Mouse (Mus musculus) ES-E14 (cell line): ENCODE measurements at regions not wholly inside any gene's neighbourhood (a gene's known extent, or its start where the extent isn't known, plus 50 kb on each side); places are given as distances from the start of the nearest gene placed in this dataset.
A peak's percentile ranks its signal among the peaks of the same experiment; 100 is the strongest.

Source experiments
- DNase-seq: peaks from one replicate; pipeline ENCODE4 v3.0.0-alpha.2; 2013; ENCODE audit warnings: low read depth, low spot score
- H3K27ac ChIP-seq: 2 replicates; pipeline ENCODE4 v1.5.1; 2012; ENCODE audit warnings: low read depth, mild to moderate bottlenecking, low read length, moderate library complexity, mixed read lengths; ENCODE audit not compliant: poor library complexity, insufficient read depth, severe bottlenecking
- H3K36me3 ChIP-seq: 2 replicates; pipeline ENCODE4 v1.6.1; 2012; ENCODE audit warnings: mild to moderate bottlenecking, low read length, moderate library complexity, mixed read lengths; ENCODE audit not compliant: control insufficient read depth, poor library complexity, insufficient read depth, severe bottlenecking
- H3K4me1 ChIP-seq, 2 experiments: fragments of 150-350 bp in 1 of 2; sonication (generic) in 1 of 2; 2 replicates each; pipeline ENCODE4 v1.6.1; 2012; ENCODE audit warnings: low read length in 2 of 2, mild to moderate bottlenecking in 1 of 2, mixed read lengths in 1 of 2; ENCODE audit not compliant: control insufficient read depth in 2 of 2, insufficient read depth in 2 of 2, poor library complexity in 1 of 2
- H3K4me3 ChIP-seq, 2 experiments: fragments of 150-350 bp in 1 of 2; sonication (generic) in 1 of 2; 2 replicates each; pipeline ENCODE4 v1.5.1; 2012; ENCODE audit warnings: low read length in 2 of 2, low read depth in 1 of 2, mild to moderate bottlenecking in 1 of 2, mixed read lengths in 1 of 2; ENCODE audit not compliant: insufficient read depth in 1 of 2, poor library complexity in 1 of 2, severe bottlenecking in 1 of 2
- H3K9ac ChIP-seq: 2 replicates; pipeline ENCODE4 v1.6.1; 2012; ENCODE audit warnings: low read depth, mild to moderate bottlenecking, low read length, mixed read lengths; ENCODE audit not compliant: poor library complexity, insufficient read depth, severe bottlenecking
- H3K9me3 ChIP-seq: fragments of 150-350 bp; sonication (generic); 2 replicates; pipeline ENCODE4 v1.6.1; 2012; ENCODE audit warnings: low read depth, mild to moderate bottlenecking, low read length; ENCODE audit not compliant: control insufficient read depth, insufficient read depth
- CHD2 ChIP-seq: IDR thresholded peaks from 2 replicates; pipeline ENCODE4 v1.6.1; 2014; ENCODE audit warnings: mild to moderate bottlenecking, low read depth, low read length, inconsistent platforms
- HCFC1 ChIP-seq: IDR thresholded peaks from 2 replicates; pipeline ENCODE4 v1.6.1; 2012; ENCODE audit warnings: low read length, inconsistent platforms, borderline replicate concordance; ENCODE audit not compliant: insufficient read depth
- MAFK ChIP-seq: IDR thresholded peaks from 2 replicates; pipeline ENCODE4 v1.6.1; 2014; ENCODE audit warnings: mild to moderate bottlenecking, low read depth, low read length, inconsistent platforms; ENCODE audit not compliant: insufficient read depth
- ZC3H11A ChIP-seq: IDR thresholded peaks from 2 replicates; pipeline ENCODE4 v1.6.1; 2012; ENCODE audit warnings: low read depth, mild to moderate bottlenecking, inconsistent platforms, low read length, borderline replicate concordance
- ZNF384 ChIP-seq: IDR thresholded peaks from 2 replicates; pipeline ENCODE4 v1.6.1; 2012; ENCODE audit warnings: low read depth, low read length, inconsistent platforms
- in situ Hi-C, 2 experiments: fragments of 600-800 bp; cut with MboI; formaldehyde crosslinking; loops; one replicate each; pipeline ENCODE4 v1.15.1; 2025; ENCODE audit warnings: low sequenced_read_pairs in 2 of 2, inconsistent platforms in 1 of 2; ENCODE audit not compliant: unreplicated experiment in 2 of 2

DNA sequence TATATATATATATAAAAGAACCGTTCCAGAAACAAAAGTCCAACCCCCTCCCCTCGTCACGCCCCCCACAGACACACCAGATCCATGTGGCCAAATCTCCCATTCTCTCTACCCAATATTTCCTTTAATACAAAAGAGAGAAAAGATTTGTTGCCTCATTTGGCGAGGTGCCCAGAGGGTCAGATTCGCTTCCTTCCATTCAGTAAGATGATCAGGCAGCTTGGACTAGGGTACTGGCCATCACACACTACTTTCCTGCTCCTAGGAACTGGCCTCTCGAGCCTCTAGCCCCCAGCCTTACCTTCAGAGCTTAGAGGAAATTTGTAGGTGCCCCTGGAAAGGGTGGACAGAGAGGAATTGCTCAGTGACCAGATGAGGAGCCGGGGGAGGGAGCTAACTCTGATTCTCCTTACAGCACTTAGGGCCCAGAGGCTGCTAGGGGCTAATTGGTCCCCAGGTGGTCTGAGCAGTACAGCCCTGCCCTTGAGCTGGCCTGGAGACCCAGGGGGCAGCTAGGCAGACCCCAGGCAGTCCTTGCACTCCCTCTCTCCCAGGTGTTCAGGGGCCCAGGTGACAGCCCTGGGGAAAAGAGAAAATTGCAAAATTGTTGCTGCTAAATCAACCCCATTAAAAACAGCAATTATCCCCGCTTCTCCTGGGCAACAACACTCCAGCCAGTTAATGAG, 470.4 kb upstream of the Mgmt start:
- Histone ChIP-seq H3K36me3 (no peaks in the 10 kb centered on the region), H3K9ac (no peak overlapping the region), H3K4me3 (no peak overlapping the region), H3K27ac (no peak overlapping the region), H3K4me1 (no peaks in the 10 kb centered on the region), H3K9me3 (no peaks in the 10 kb centered on the region)
- no peak for DNase-seq
- in situ Hi-C loops, result no loop called here
- TF ChIP-seq MAFK (no peak), HCFC1 (no peak), ZNF384 (no peak), CHD2 (no peak), ZC3H11A (no peak)

DNA sequence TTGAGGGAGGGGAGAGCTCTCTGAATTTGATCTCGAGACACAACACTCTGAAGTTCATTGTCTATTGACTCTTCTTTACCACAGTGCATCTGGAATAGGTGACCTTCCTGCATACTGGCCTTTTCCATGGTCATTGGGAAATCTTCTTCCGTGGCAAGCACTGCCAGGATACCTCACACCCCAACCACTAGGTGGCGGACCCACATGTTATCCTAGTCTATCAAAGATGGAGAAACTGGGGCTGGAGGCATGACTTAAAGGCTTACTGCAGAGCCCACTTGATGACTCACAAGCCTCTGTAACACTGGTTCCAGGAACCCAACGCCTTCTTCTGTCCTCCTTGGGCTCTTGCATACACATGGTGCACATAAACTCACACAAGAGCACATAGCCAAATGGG, 467.2 kb upstream of the Mgmt start:
- TF ChIP-seq ZC3H11A (no peak), ZNF384 (no peak), MAFK (no peak), CHD2 (no peak), HCFC1 (no peak)
- in situ Hi-C loops, result no loop called here
- DNase-seq, result peak; percentile 25

DNA sequence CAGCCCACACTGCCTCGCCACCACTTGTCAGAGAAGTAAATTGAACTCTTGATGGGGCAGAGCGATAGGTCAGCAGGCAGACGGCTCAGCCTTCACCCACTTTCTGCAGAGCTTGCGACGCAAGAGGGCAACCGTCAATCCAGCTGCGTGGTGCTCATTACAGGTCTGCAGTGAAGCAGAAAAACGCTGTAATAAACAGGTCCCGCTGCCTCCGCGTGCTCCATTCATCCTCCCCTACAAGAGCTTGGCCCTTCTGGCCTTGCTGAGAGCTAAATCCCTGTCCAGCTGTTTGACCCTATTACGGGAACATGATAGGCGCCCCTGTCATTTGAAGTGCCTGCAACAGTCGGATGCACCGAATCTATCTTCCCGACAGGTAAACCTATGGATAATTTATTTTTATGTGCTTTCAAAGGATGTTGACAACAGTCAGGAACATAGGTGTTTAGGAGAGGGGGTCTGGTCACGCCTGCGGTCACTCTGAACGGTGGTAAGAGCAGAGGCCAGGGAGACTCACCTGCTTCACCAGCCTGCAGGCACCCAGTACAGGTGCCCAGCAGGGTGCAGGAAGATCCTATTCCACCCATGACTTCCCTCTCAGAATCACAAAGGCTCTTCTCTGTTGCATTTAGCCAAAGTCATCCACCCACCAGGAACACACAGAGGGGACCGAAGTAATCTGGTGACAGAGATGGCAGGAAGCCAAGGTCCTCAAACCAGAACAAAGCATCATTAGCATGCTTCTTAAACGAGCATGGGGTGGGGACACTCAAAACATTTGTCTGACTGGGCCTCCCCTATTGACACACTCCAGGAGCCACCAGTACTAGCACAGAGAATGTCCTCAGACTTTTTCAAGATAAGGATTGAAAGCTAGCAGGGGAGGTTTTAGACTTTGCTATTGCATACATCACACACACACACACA, 464.1 kb upstream of the Mgmt start:
- H3K9ac ChIP-seq, result no peak overlapping the region
- TF ChIP-seq ZNF384 (no peak), MAFK (no peak), HCFC1 (no peak), CHD2 (no peak), ZC3H11A (no peak)
- H3K9me3 ChIP-seq, result no peaks in the 10 kb centered on the region
- peak; percentile 55 for DNase-seq
- no peak overlapping the region for H3K27ac ChIP-seq
- H3K4me3 ChIP-seq, result no peak overlapping the region
- in situ Hi-C loops, result no loop called here
- H3K4me1 ChIP-seq, result peaks cover 0 to 3% of the 10 kb centered on the region in 2 experiments; a peak in 1 of 4 replicates
- no peaks in the 10 kb centered on the region for H3K36me3 ChIP-seq

More for the DNA sequence above, 467.2 kb upstream of the Mgmt start:
- Histone ChIP-seq H3K4me1 (peaks cover 0 to 3% of the 10 kb centered on the region in 2 experiments; a peak in 1 of 4 replicates), H3K27ac (no peak overlapping the region), H3K4me3 (no peak overlapping the region), H3K36me3 (no peaks in the 10 kb centered on the region), H3K9me3 (no peaks in the 10 kb centered on the region), H3K9ac (no peak overlapping the region)

DNA sequence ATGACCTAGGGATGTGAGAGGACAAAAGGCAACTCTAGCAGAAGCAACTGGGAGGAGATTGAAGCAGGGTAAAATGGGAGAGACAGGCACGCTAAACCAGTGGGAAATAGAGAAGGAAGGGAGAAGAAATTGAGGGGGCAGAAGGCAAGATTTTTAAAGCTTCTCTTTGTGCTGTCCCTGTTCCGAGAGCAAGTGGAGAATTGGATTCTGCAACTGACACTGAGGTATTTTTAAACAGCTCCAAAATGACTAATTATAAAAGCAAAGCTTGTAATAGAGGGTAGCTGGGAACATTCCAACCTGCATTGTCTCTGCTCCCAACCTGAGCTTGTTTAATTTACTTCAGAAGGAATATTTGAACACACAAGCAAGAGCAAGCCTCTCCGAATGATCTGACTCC, 460.7 kb upstream of the Mgmt start:
- Histone ChIP-seq H3K27ac (no peak overlapping the region), H3K36me3 (no peaks in the 10 kb centered on the region), H3K9me3 (no peaks in the 10 kb centered on the region), H3K4me3 (no peak overlapping the region), H3K4me1 (peaks cover 0 to 3% of the 10 kb centered on the region in 2 experiments; a peak in 1 of 4 replicates), H3K9ac (no peak overlapping the region)
- in situ Hi-C loops, result no loop called here
- DNase-seq, result no peak
- TF ChIP-seq ZC3H11A (no peak), HCFC1 (no peak), CHD2 (no peak), MAFK (no peak), ZNF384 (no peak)
